Mouse (Mus musculus) stomach, postnatal 0 days (tissue): Measurements from ENCODE around the gene Sdsl.

ENCODE experiments used
- CTCF ChIP-seq: IDR thresholded peaks from 2 replicates; pipeline ENCODE4 v1.5.1; 2016; ENCODE audit warnings: antibody characterized with exemption, low read depth, mild to moderate bottlenecking, moderate library complexity
- EP300 ChIP-seq: optimal IDR thresholded peaks from 2 replicates; pipeline ENCODE3; 2016; ENCODE audit warnings: antibody characterized with exemption

DNA sequence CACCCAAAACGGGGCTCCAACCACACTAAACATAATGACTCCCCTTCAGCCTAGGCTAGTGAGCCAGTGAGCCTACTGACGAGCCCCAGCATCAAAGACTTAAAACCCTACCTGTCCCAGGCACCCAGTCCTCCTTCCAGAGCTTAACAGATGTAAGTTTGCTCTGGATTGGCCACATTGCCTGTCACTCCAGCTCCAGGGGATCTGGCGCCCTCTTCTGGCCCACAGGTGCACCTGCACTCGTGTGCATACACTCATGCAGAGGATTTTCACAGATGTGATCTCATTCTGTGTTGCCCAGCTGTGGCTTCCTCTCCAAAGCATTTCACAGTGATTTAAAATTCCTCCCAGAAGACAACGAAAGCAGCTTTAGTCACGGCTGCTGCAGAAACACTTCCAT is 59.2 kb downstream of the Sdsl start:
- TF ChIP-seq CTCF (peak; percentile 32; the same call in 1 of the 2 replicates), EP300 (no peak)
